Mouse (Mus musculus): Measurements from ENCODE around the gene Xntrpc. TPM values are rescaled to one million over a fixed set of nuclear protein-coding genes. Genes with fewer than 3 reads are reported as not detected.
A peak's percentile ranks its signal among the peaks of the same experiment; 100 is the strongest.
"Not testable (repeated sequence)": the region's sequence is repeated elsewhere in the genome, so short reads cannot be mapped to it uniquely, and the experiment has no call there.

The Xntrpc gene
- total RNA-seq (2021): under 1 TPM; 0.61 to 0.84 TPM
- long read RNA-seq, experiment 1, partial matches to known transcripts: 0 of 1 reads
- long read RNA-seq, experiment 1, other reads (novel, unspliced or antisense): 1 of 1 reads
- long read RNA-seq, experiment 2: 0 reads

GRCm38 (mm10) chr7:102065046-102065891 is at the start of gene Xntrpc, which contains the start of the genes Rnf121 and Xndc1:
Gene Xntrpc (plus strand): TSS chr7:102065713.
Gene Rnf121 (minus strand): TSS chr7:102065469.
Gene Xndc1 (plus strand): TSS chr7:102065511.
- DNase-seq: peak; percentile 92 to 93
- intact Hi-C loops (cut with DNase I): no loop called here

- DNase-seq: no peak
- intact Hi-C loops (cut with DNase I): no loop called here
These were observed 48.6 kb upstream of the Xntrpc start for GRCm38 (mm10) chr7:102016936-102017335.

- DNase-seq: peak in 1 of 2 experiments; percentile 34
- intact Hi-C loops (cut with DNase I): no loop called here
These were observed 48.1 kb upstream of the Xntrpc start for GRCm38 (mm10) chr7:102017452-102017851.

GRCm38 (mm10) chr7:102018034-102018433 is 47.5 kb upstream of the Xntrpc start:
- intact Hi-C loops (cut with DNase I): no loop called here
- DNase-seq: peak; percentile 44

GRCm38 (mm10) chr7:102018590-102018989 is 46.9 kb upstream of the Xntrpc start, which contains the start of gene Il18bp:
Gene Il18bp (minus strand): TSS chr7:102018690.
- no peak for DNase-seq
- intact Hi-C loops (cut with DNase I): no loop called here

- intact Hi-C loops (cut with DNase I): no loop called here
- DNase-seq: no peak
These were observed 46.2 kb upstream of the Xntrpc start for GRCm38 (mm10) chr7:102019362-102019761.

- intact Hi-C loops (cut with DNase I): not testable (repeated sequence)
These were observed 44.6 kb upstream of the Xntrpc start for GRCm38 (mm10) chr7:102020934-102021333.

GRCm38 (mm10) chr7:102023821-102024220 is 41.7 kb upstream of the Xntrpc start:
- DNase-seq: no peak
- intact Hi-C loops (cut with DNase I): no loop called here

More at GRCm38 (mm10) chr7:102020934-102021333, 44.6 kb upstream of the Xntrpc start:
- DNase-seq: not testable (repeated sequence)

GRCm38 (mm10) chr7:102025187-102026119 is 40.1 kb upstream of the Xntrpc start:
- intact Hi-C loops (cut with DNase I): no loop called here
- DNase-seq: no peak

- intact Hi-C loops (cut with DNase I): no loop called here
- DNase-seq: no peak
These were observed 30.6 kb upstream of the Xntrpc start for GRCm38 (mm10) chr7:102034904-102035303.

- no peak for DNase-seq
- intact Hi-C loops (cut with DNase I): no loop called here
These were observed 30.0 kb upstream of the Xntrpc start for GRCm38 (mm10) chr7:102035534-102035933.

GRCm38 (mm10) chr7:102037318-102037717 is 28.2 kb upstream of the Xntrpc start:
- intact Hi-C loops (cut with DNase I): no loop called here
- no peak for DNase-seq

GRCm38 (mm10) chr7:102042314-102042713 is 23.2 kb upstream of the Xntrpc start:
- no peak for DNase-seq
- intact Hi-C loops (cut with DNase I): no loop called here

GRCm38 (mm10) chr7:102048524-102048923 is 17.0 kb upstream of the Xntrpc start:
- intact Hi-C loops (cut with DNase I); DNase-seq: not testable (repeated sequence)

- intact Hi-C loops (cut with DNase I): no loop called here
- DNase-seq: no peak
These were observed 4.2 kb upstream of the Xntrpc start for GRCm38 (mm10) chr7:102061353-102061752.

GRCm38 (mm10) chr7:102062203-102062602 is 3.3 kb upstream of the Xntrpc start:
- intact Hi-C loops (cut with DNase I): no loop called here
- DNase-seq: no peak

- intact Hi-C loops (cut with DNase I): no loop called here
- no peak for DNase-seq
These were observed 1.6 kb upstream of the Xntrpc start for GRCm38 (mm10) chr7:102063891-102064290.

- intact Hi-C loops (cut with DNase I): no loop called here
These were observed 863 bp upstream of the Xntrpc start for GRCm38 (mm10) chr7:102064655-102065045.

GRCm38 (mm10) chr7:102066363-102066762 is 850 bp downstream of the Xntrpc start:
- intact Hi-C loops (cut with DNase I): no loop called here
- no peak for DNase-seq

More at GRCm38 (mm10) chr7:102064655-102065045, 863 bp upstream of the Xntrpc start:
- DNase-seq: no peak

- DNase-seq: peak in 1 of 2 experiments; percentile 26
- intact Hi-C loops (cut with DNase I): loop anchor here (2.0 kb wide), 1 partner anchor 78 kb away; no protein-coding TSS in a partner anchor
These were observed 11.3 kb downstream of the Xntrpc start for GRCm38 (mm10) chr7:102076714-102077296.
